ENCODE assay signal across 20 mouse cellular contexts in the genomic region with DNA sequence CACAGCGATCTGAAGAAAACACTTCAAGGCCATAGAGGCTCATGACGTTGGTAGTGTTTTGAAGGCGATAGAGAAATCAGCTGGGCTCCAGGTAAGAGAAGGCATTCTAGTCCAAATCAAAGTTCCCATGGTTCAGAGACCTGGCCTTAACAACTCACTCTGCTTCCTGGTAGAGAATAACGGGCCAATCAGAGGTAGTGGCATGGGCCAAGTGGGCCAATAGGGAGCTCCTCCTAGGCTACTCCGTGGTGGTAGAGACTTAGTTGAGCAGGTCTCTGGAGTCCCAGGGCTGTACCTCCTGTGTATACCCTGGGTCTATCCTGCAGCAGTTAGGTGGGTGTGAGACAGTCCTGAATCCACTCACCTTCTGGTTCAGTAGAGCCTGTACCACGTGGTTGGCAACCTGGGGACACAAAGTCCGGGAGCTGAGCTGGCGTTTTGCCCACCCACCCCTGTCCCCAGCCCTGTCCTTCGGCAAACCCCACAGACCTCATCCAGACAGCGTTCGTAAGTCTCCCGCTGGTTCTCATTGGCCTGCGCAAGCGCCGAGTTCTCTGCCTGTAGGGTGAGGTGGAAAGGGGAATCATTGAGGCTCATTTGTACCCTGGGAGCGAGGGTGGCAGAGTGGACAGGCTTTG.
"Had no signal": no experiment of that assay in that cellular context is flagged by ENCODE, and none has a peak within 500 bp of the region (broad histone marks: within the 10 kb centered on the region; RNA-seq: fewer than 3 reads in every experiment).

No protein-coding gene starts in this region.

- H3K4me3 ChIP-seq: limb, embryonic 10.5 days; limb, embryonic 13.5 days; neural tube, embryonic 12.5 days; neural tube, embryonic 15.5 days had no signal

- H3K9me3 ChIP-seq: limb, embryonic 10.5 days; limb, embryonic 13.5 days; neural tube, embryonic 12.5 days; neural tube, embryonic 15.5 days had no signal

- H3K4me2 ChIP-seq: limb, embryonic 13.5 days; midbrain, embryonic 11.5 days; neural tube, embryonic 12.5 days; neural tube, embryonic 15.5 days had no signal

- H3K9ac ChIP-seq: limb, embryonic 13.5 days; liver, embryonic 14.5 days; neural tube, embryonic 12.5 days; neural tube, embryonic 15.5 days had no signal

- DNase-seq: kidney, adult 11 months; kidney, adult 9 months; kidney, postnatal 10 days; layer of hippocampus, adult 9-11 months; lung, adult 2 months; lung, postnatal 14 days; lung, postnatal 4 days; midbrain, embryonic 14.5 days; right cerebral cortex, adult 18-20 months; right cerebral cortex, postnatal 14 days; right cerebral cortex, postnatal 4 days; thymus, adult 2 months; thymus, postnatal 14 days; thymus, postnatal 4 days had no signal

- H3K27ac ChIP-seq: limb, embryonic 10.5 days; liver, embryonic 14.5 days; neural tube, embryonic 12.5 days; neural tube, embryonic 15.5 days had no signal

- H3K27me3 ChIP-seq: limb, embryonic 13.5 days; neural tube, embryonic 12.5 days; neural tube, embryonic 15.5 days had no signal
